Comparison of ENCODE assay signal across 8 mouse cellular contexts in the genomic region with DNA sequence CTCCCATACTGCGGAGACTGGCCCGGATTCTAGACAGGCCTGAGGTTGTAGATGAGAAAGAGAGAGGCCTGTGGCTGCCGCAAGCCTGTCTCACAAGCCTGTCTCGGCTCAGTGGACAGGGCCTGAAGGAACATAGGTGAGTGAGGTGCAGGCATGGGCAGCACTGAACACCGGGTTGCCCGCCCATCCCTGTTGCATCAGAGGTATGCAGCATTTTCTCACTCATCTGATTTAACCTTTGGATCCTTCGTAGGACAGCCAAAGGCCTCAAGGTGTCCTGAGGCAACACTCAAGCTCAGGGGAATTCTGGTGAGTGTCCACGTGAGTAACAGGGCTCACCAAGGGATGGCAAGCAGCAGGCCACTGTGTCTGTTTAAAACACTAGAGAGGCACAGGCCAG. TPM values are rescaled to one million over a fixed set of nuclear protein-coding genes. Genes with fewer than 3 reads are reported as not detected.
DNase-seq lines count a peak whose midpoint lies in the region; ATAC-seq and TF ChIP-seq lines count a peak whose summit lies in the region.
"Had no signal": no experiment of that assay in that cellular context is flagged by ENCODE, and none has a peak within 500 bp of the region (broad histone marks: within the 10 kb centered on the region; RNA-seq: fewer than 3 reads in every experiment).

No protein-coding gene starts in this region.

- no peak overlapping the region for H3K4me3 ChIP-seq in lung, embryonic 14.5 days (ENCODE audit: low read depth, low read length)
- H3K4me3 ChIP-seq in intestine, embryonic 16.5 days (ENCODE audit: low read length) = no peak overlapping the region
- no peak overlapping the region for H3K4me3 ChIP-seq in kidney, postnatal 0 days (replicated peaks; ENCODE audit: low read depth, low read length)
- H3K4me3 ChIP-seq in stomach, embryonic 15.5 days (replicated peaks) = no peak overlapping the region

- TF ChIP-seq CTCF in lung, embryonic 14.5 days (IDR thresholded peaks at IDR 0.05; ENCODE audit: low read depth) = no peak
- no peak for TF ChIP-seq CTCF in kidney, postnatal 0 days (IDR thresholded peaks at IDR 0.05; ENCODE audit: low read depth)

- peak; percentile 25; the same call in 1 of the 2 replicates for ATAC-seq in lung, embryonic 14.5 days (ENCODE audit: insufficient read depth)
- peak; percentile 74 for ATAC-seq in intestine, embryonic 16.5 days
- peak; percentile 85 for ATAC-seq in kidney, postnatal 0 days (replicated peaks; ENCODE audit: low FRiP score, low read depth)
- no peak for ATAC-seq in stomach, embryonic 15.5 days (ENCODE audit: insufficient read depth, low FRiP score, low read depth)

- no peaks in the 10 kb centered on the region for H3K27me3 ChIP-seq in lung, embryonic 14.5 days (ENCODE audit: insufficient read depth, low read length)
- H3K27me3 ChIP-seq in intestine, embryonic 16.5 days (replicated peaks; ENCODE audit: control insufficient read depth, insufficient read depth, low read length) = no peaks in the 10 kb centered on the region
- H3K27me3 ChIP-seq in kidney, postnatal 0 days (ENCODE audit: insufficient read depth, low read length) = no peaks in the 10 kb centered on the region
- H3K27me3 ChIP-seq in stomach, embryonic 15.5 days (replicated peaks) = no peaks in the 10 kb centered on the region

- no peak for DNase-seq in lung, embryonic 14.5 days
- no peak for DNase-seq in lung, postnatal 14 days
- no peak for DNase-seq in kidney, postnatal 0 days (ENCODE audit: low spot score)
- no peak for DNase-seq in layer of hippocampus, adult 9-10 months (ENCODE audit: low spot score)
- DNase-seq in gastrocnemius, postnatal 14 days = no peak
- DNase-seq: cerebellum, adult 9-11 months had no signal

- intact Hi-C loops in gastrocnemius, postnatal 14 days (cut with DNase I; ENCODE audit: low total_unique reads) = no loop called here

- H3K36me3 ChIP-seq in lung, embryonic 14.5 days (ENCODE audit: insufficient read depth) = 0 out of 2 replicates have a peak, but pooled peaks cover 4% of the 10 kb centered on the region
- no peaks in the 10 kb centered on the region for H3K36me3 ChIP-seq in intestine, embryonic 16.5 days (ENCODE audit: control insufficient read depth, insufficient read depth, low read length)
- H3K36me3 ChIP-seq in kidney, postnatal 0 days (ENCODE audit: insufficient read depth, low read length) = 0 out of 2 replicates have a peak, but pooled peaks cover 2% of the 10 kb centered on the region
- H3K36me3 ChIP-seq in stomach, embryonic 15.5 days = no peaks in the 10 kb centered on the region

- H3K27ac ChIP-seq in lung, embryonic 14.5 days (ENCODE audit: low read depth) = 0 out of 2 replicates have a peak overlapping the region, but pooled peaks have one; percentile 2
- peak overlapping the region; percentile 73 for H3K27ac ChIP-seq in intestine, embryonic 16.5 days (ENCODE audit: low read length)
- H3K27ac ChIP-seq in kidney, postnatal 0 days = 0 out of 2 replicates have a peak overlapping the region, but pooled peaks have one; percentile 42
- H3K27ac ChIP-seq in stomach, embryonic 15.5 days = peak overlapping the region; percentile 36; the same call in 1 of the 2 replicates

- WGBS in lung, embryonic 14.5 days = 56% methylated on average over 8 of the region's 8 CpGs
- 62% methylated on average over 8 of the region's 8 CpGs for WGBS in intestine, embryonic 16.5 days
- WGBS in kidney, postnatal 0 days = 60% methylated on average over 8 of the region's 8 CpGs
- WGBS in stomach, embryonic 15.5 days = 66% methylated on average over 8 of the region's 8 CpGs

- peaks cover 26% of the 10 kb centered on the region for H3K4me1 ChIP-seq in lung, embryonic 14.5 days (ENCODE audit: insufficient read depth)
- H3K4me1 ChIP-seq in intestine, embryonic 16.5 days (ENCODE audit: control insufficient read depth, insufficient read depth, low read length) = peaks cover 27% of the 10 kb centered on the region
- peaks cover 20% of the 10 kb centered on the region for H3K4me1 ChIP-seq in kidney, postnatal 0 days (replicated peaks; ENCODE audit: insufficient read depth, low read length)
- H3K4me1 ChIP-seq in stomach, embryonic 15.5 days = peaks cover 28% of the 10 kb centered on the region

- no peak overlapping the region for H3K9ac ChIP-seq in lung, embryonic 14.5 days
- peak overlapping the region; percentile 41; the same call in 1 of the 2 replicates for H3K9ac ChIP-seq in intestine, embryonic 16.5 days (ENCODE audit: low read depth, low read length)
- no peak overlapping the region for H3K9ac ChIP-seq in kidney, postnatal 0 days (ENCODE audit: low read depth, low read length)
- no peak overlapping the region for H3K9ac ChIP-seq in stomach, embryonic 15.5 days

- H3K9me3 ChIP-seq in lung, embryonic 14.5 days (ENCODE audit: low read depth, low read length) = no peaks in the 10 kb centered on the region
- 0 out of 2 replicates have a peak, but pooled peaks cover 3% of the 10 kb centered on the region for H3K9me3 ChIP-seq in intestine, embryonic 16.5 days (ENCODE audit: control insufficient read depth, low read length)
- no peaks in the 10 kb centered on the region for H3K9me3 ChIP-seq in kidney, postnatal 0 days (replicated peaks; ENCODE audit: low read length)
- no peaks in the 10 kb centered on the region for H3K9me3 ChIP-seq in stomach, embryonic 15.5 days

- no peak overlapping the region for H3K4me2 ChIP-seq in lung, embryonic 14.5 days
- H3K4me2 ChIP-seq in intestine, embryonic 16.5 days (ENCODE audit: low read depth, low read length) = 0 out of 2 replicates have a peak overlapping the region, but pooled peaks have one; percentile 17
- H3K4me2 ChIP-seq in kidney, postnatal 0 days (ENCODE audit: low read length) = no peak overlapping the region
- no peak overlapping the region for H3K4me2 ChIP-seq in stomach, embryonic 15.5 days

RNA-seq across cellular contexts. Expression of a gene that starts 36.5 kb away (rescaled TPM):
- polyA plus RNA-seq in lung, embryonic 14.5 days (2014; fragmentation: Nextera tagmentation; extraction: Ambion mirVana) = 8.6 and 8.8 TPM in 2 replicates
- polyA plus RNA-seq in intestine, embryonic 16.5 days (2015; fragmentation: Nextera tagmentation; extraction: Ambion mirVana) = 4.1 and 4.8 TPM in 2 replicates
- polyA plus RNA-seq in kidney, postnatal 0 days (2015; fragmentation: Nextera tagmentation; extraction: Ambion mirVana) = 4.7 and 5.6 TPM in 2 replicates
- 7.0 and 7.8 TPM in 2 replicates for polyA plus RNA-seq in stomach, embryonic 15.5 days (2015; fragmentation: Nextera tagmentation; extraction: Ambion mirVana)
- 1 to 10 TPM; 3.2 to 4.0 TPM for total RNA-seq in gastrocnemius, postnatal 14 days (2021)

RNA-seq across cellular contexts. Expression of a gene that starts 51.8 kb away (rescaled TPM):
- polyA plus RNA-seq in lung, embryonic 14.5 days (2014; fragmentation: Nextera tagmentation; extraction: Ambion mirVana) = 7.0 and 8.1 TPM in 2 replicates
- polyA plus RNA-seq in intestine, embryonic 16.5 days (2015; fragmentation: Nextera tagmentation; extraction: Ambion mirVana) = 4.6 and 5.5 TPM in 2 replicates
- 10.2 TPM in 2 replicates for polyA plus RNA-seq in kidney, postnatal 0 days (2015; fragmentation: Nextera tagmentation; extraction: Ambion mirVana)
- 7.1 and 7.2 TPM in 2 replicates for polyA plus RNA-seq in stomach, embryonic 15.5 days (2015; fragmentation: Nextera tagmentation; extraction: Ambion mirVana)
- total RNA-seq in gastrocnemius, postnatal 14 days (2021) = 1 to 10 TPM in 1 of 2 experiments, under 1 TPM in 1; 1.00 to 1.4 TPM

Comparison
In these comparisons a context has a peak if more than half of its experiments do, and no peak if none do; other contexts are left out.
1. H3K27ac ChIP-seq: peak in every context shown above with its lines; median percentile 73 in intestine, embryonic 16.5 days; 42 in kidney, postnatal 0 days; 36 in stomach, embryonic 15.5 days; 2 in lung, embryonic 14.5 days.